Mouse (Mus musculus): ENCODE measurements at regions not wholly inside any gene's neighbourhood (a gene's known extent, or its start where the extent isn't known, plus 50 kb on each side); places are given as distances from the start of the nearest gene placed in this dataset.

GRCm38 (mm10) chr11:48381489-48381888 lies 392.7 kb upstream of the Sgcd start:
- no peak overlapping the region for H3K9ac ChIP-seq (ENCODE audit: control insufficient read depth, low read depth, low read length, poor library complexity, severe bottlenecking)
- TF ChIP-seq ELF1 (IDR thresholded peaks at IDR 0.05; ENCODE audit: low read depth, low read length), result no peak
- TF ChIP-seq HCFC1 (IDR thresholded peaks at IDR 0.05; ENCODE audit: low read depth, low read length), result no peak
- TF ChIP-seq BHLHE40 (IDR thresholded peaks at IDR 0.05; ENCODE audit: borderline replicate concordance, low read depth, low read length), result no peak
- TF ChIP-seq GATA1 (IDR thresholded peaks at IDR 0.05; ENCODE audit: low read depth, low read length), result no peak
- H3K4me3 ChIP-seq (ENCODE audit: control insufficient read depth in 1 of 2, insufficient read depth in 1 of 2, low read depth in 2 of 2, low read length in 2 of 2), result no peak overlapping the region

GRCm38 (mm10) chr11:48378044-48378443 lies 389.3 kb upstream of the Sgcd start:
- Histone ChIP-seq H3K9ac (ENCODE audit: control insufficient read depth, low read depth, low read length, poor library complexity, severe bottlenecking) (no peak overlapping the region), H3K27me3 (ENCODE audit: control insufficient read depth in 1 of 2, insufficient read depth in 2 of 2, low read length in 2 of 2) (no peaks in the 10 kb centered on the region), H3K79me2 (ENCODE audit: control insufficient read depth, insufficient read depth, low read length, poor library complexity) (no peaks in the 10 kb centered on the region), H3K4me3 (ENCODE audit: control insufficient read depth in 1 of 2, insufficient read depth in 1 of 2, low read depth in 2 of 2, low read length in 2 of 2) (no peak overlapping the region), H3K36me3 (ENCODE audit: control insufficient read depth in 1 of 2, insufficient read depth in 2 of 2, low read length in 2 of 2) (no peaks in the 10 kb centered on the region), H3K27ac (ENCODE audit: control insufficient read depth, low read depth, low read length) (no peak overlapping the region), H3K9me3 (replicated peaks; ENCODE audit: insufficient read depth, low read length) (no peaks in the 10 kb centered on the region), H3K4me1 (ENCODE audit: control insufficient read depth in 1 of 2, insufficient read depth in 2 of 2, low read length in 2 of 2) (no peaks in the 10 kb centered on the region)
- DNase-seq (ENCODE audit: low read depth, low spot score), result no peak
- TF ChIP-seq ZKSCAN1 (IDR thresholded peaks at IDR 0.05; ENCODE audit: low read depth, low read length) (no peak), SIN3A (IDR thresholded peaks at IDR 0.05; ENCODE audit: low read length) (no peak), USF1 (IDR thresholded peaks at IDR 0.05; ENCODE audit: low read depth, low read length) (no peak), ZMIZ1 (IDR thresholded peaks at IDR 0.05; ENCODE audit: low read depth, low read length) (no peak), HCFC1 (IDR thresholded peaks at IDR 0.05; ENCODE audit: low read depth, low read length) (no peak), MXI1 (IDR thresholded peaks at IDR 0.05; ENCODE audit: low read depth, low read length) (no peak), MAZ (IDR thresholded peaks at IDR 0.05; ENCODE audit: low read depth, low read length) (no peak)

More at GRCm38 (mm10) chr11:48381489-48381888, 392.7 kb upstream of the Sgcd start:
- Histone ChIP-seq H3K36me3 (ENCODE audit: control insufficient read depth in 1 of 2, insufficient read depth in 2 of 2, low read length in 2 of 2) (no peaks in the 10 kb centered on the region), H3K4me1 (ENCODE audit: control insufficient read depth in 1 of 2, insufficient read depth in 2 of 2, low read length in 2 of 2) (no peaks in the 10 kb centered on the region), H3K27me3 (ENCODE audit: control insufficient read depth in 1 of 2, insufficient read depth in 2 of 2, low read length in 2 of 2) (no peaks in the 10 kb centered on the region; a peak in 1 of 4 replicates), H3K9me3 (replicated peaks; ENCODE audit: insufficient read depth, low read length) (no peaks in the 10 kb centered on the region), H3K27ac (ENCODE audit: control insufficient read depth, low read depth, low read length) (no peak overlapping the region), H3K79me2 (ENCODE audit: control insufficient read depth, insufficient read depth, low read length, poor library complexity) (no peaks in the 10 kb centered on the region)
- no peak for DNase-seq (ENCODE audit: low read depth, low spot score)

GRCm38 (mm10) chr11:48377269-48377668 lies 388.5 kb upstream of the Sgcd start:
- H3K4me3 ChIP-seq (ENCODE audit: control insufficient read depth in 1 of 2, insufficient read depth in 1 of 2, low read depth in 2 of 2, low read length in 2 of 2), result no peak overlapping the region
- no peak overlapping the region for H3K9ac ChIP-seq (ENCODE audit: control insufficient read depth, low read depth, low read length, poor library complexity, severe bottlenecking)
- no peaks in the 10 kb centered on the region for H3K36me3 ChIP-seq (ENCODE audit: control insufficient read depth in 1 of 2, insufficient read depth in 2 of 2, low read length in 2 of 2)
- no peaks in the 10 kb centered on the region for H3K27me3 ChIP-seq (ENCODE audit: control insufficient read depth in 1 of 2, insufficient read depth in 2 of 2, low read length in 2 of 2)
- H3K27ac ChIP-seq (ENCODE audit: control insufficient read depth, low read depth, low read length), result no peak overlapping the region
- H3K9me3 ChIP-seq (replicated peaks; ENCODE audit: insufficient read depth, low read length), result no peaks in the 10 kb centered on the region
- H3K79me2 ChIP-seq (ENCODE audit: control insufficient read depth, insufficient read depth, low read length, poor library complexity), result no peaks in the 10 kb centered on the region
- no peak for DNase-seq (ENCODE audit: low read depth, low spot score)
- no peak for TF ChIP-seq MYC (IDR thresholded peaks at IDR 0.05; ENCODE audit: low read depth, low read length)
- no peak for TF ChIP-seq MAZ (IDR thresholded peaks at IDR 0.05; ENCODE audit: low read depth, low read length)
- no peak for TF ChIP-seq POLR2A (IDR thresholded peaks at IDR 0.05; ENCODE audit: control insufficient read depth in 1 of 2, insufficient read depth in 1 of 2, low read depth in 1 of 2, low read length in 2 of 2, poor library complexity in 1 of 2)
- no peak for TF ChIP-seq CHD2 (IDR thresholded peaks at IDR 0.05; ENCODE audit: low read length)
- no peak for TF ChIP-seq RAD21 (IDR thresholded peaks at IDR 0.05; ENCODE audit: low read depth, low read length)
- TF ChIP-seq USF1 (IDR thresholded peaks at IDR 0.05; ENCODE audit: low read depth, low read length), result no peak
- no peaks in the 10 kb centered on the region for H3K4me1 ChIP-seq (ENCODE audit: control insufficient read depth in 1 of 2, insufficient read depth in 2 of 2, low read length in 2 of 2)
